Mouse (Mus musculus): ENCODE measurements around the gene Ttyh2.

DNA sequence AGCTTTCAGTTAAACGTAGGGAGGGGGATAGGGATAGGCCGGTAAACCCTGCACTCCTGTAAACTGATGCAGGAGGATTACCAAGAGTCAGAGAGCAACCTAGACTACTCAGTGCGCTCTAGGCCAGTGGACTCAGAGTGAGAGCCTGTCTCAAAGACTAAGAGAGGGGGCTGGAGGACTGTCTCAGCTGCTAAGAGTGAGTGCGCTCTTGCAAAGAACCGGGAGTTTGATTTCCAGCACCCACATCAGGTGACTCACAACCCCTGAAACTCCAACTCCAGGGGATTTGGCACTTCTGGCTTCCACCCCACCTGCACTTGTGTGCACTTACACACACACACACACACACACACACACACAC, 52.6 kb downstream of the Ttyh2 start:
- TF ChIP-seq CTCF (IDR thresholded peaks at IDR 0.05; ENCODE audit: low read depth) = no peak
- no peak for TF ChIP-seq EP300 (IDR thresholded peaks at IDR 0.05; ENCODE audit: low read depth)

Measured in liver, postnatal 0 days (tissue).